Mouse (Mus musculus) hindbrain, embryonic 16.5 days (tissue): ENCODE data around the gene Mgme1. TPM values are rescaled to one million over a fixed set of nuclear protein-coding genes. Genes with fewer than 3 reads are reported as not detected.

Experiments used
- ATAC-seq: fragments of 200-750 bp; cut with Nextera tagmentation; 2 replicates; pipeline ENCODE4 v1.8.0; 2017; ENCODE audit warnings: moderate TSS enrichment, moderate library complexity
- H3K27ac ChIP-seq: fragments of 300-500 bp; sonication (generic); 2 replicates; pipeline ENCODE4 v1.5.1; 2014; ENCODE audit warnings: low read depth, mild to moderate bottlenecking, control low read depth, low read length, moderate library complexity
- H3K27me3 ChIP-seq: fragments of 300-500 bp; sonication (generic); replicated peaks from 2 replicates; pipeline ENCODE4 v1.6.1; 2014; ENCODE audit warnings: low read length; ENCODE audit not compliant: control insufficient read depth, insufficient read depth
- H3K36me3 ChIP-seq: fragments of 300-500 bp; sonication (generic); 2 replicates; pipeline ENCODE4 v1.6.1; 2014; ENCODE audit warnings: mild to moderate bottlenecking, low read length, moderate library complexity, mixed read lengths; ENCODE audit not compliant: control insufficient read depth, insufficient read depth
- H3K4me1 ChIP-seq: fragments of 300-500 bp; sonication (generic); 2 replicates; pipeline ENCODE4 v1.6.1; 2014; ENCODE audit warnings: low read depth, low read length; ENCODE audit not compliant: control insufficient read depth, insufficient read depth
- H3K4me2 ChIP-seq: fragments of 300-500 bp; sonication (generic); 2 replicates; pipeline ENCODE4 v1.6.1; 2014; ENCODE audit warnings: mild to moderate bottlenecking, low read length, control low read depth, moderate library complexity
- H3K4me3 ChIP-seq: fragments of 300-500 bp; sonication (generic); 2 replicates; pipeline ENCODE4 v1.5.1; 2014; ENCODE audit warnings: mild to moderate bottlenecking, low read length, control low read depth, moderate library complexity
- H3K9ac ChIP-seq: fragments of 300-500 bp; sonication (generic); 2 replicates; pipeline ENCODE4 v1.6.1; 2014; ENCODE audit warnings: low read depth, mild to moderate bottlenecking, control low read depth, low read length, moderate library complexity
- H3K9me3 ChIP-seq: fragments of 300-500 bp; sonication (generic); 2 replicates; pipeline ENCODE4 v1.6.1; 2014; ENCODE audit warnings: mild to moderate bottlenecking, low read length, moderate library complexity; ENCODE audit not compliant: control insufficient read depth
- WGBS: fragments of 180-500 bp; shearing (Covaris S2); extraction: QIAGEN DNeasy Blood & Tissue Kit; methylation state at CpG from one replicate; pipeline ENCODE4 v1.1.7; 2014; 5-methylcytosine and 5-hydroxymethylcytosine counted together
- polyA plus RNA-seq: library from polyadenylated mRNA; unstranded; fragments of >200 nt; fragmentation: Nextera tagmentation; extraction: Ambion mirVana; gene quantifications from 2 replicates; pipeline ENCODE4 v1.2.1, GENCODE M21; 2015

Gene Mgme1
- polyA plus RNA-seq, 1 experiment from 2014 or later: 12.4 TPM

DNA sequence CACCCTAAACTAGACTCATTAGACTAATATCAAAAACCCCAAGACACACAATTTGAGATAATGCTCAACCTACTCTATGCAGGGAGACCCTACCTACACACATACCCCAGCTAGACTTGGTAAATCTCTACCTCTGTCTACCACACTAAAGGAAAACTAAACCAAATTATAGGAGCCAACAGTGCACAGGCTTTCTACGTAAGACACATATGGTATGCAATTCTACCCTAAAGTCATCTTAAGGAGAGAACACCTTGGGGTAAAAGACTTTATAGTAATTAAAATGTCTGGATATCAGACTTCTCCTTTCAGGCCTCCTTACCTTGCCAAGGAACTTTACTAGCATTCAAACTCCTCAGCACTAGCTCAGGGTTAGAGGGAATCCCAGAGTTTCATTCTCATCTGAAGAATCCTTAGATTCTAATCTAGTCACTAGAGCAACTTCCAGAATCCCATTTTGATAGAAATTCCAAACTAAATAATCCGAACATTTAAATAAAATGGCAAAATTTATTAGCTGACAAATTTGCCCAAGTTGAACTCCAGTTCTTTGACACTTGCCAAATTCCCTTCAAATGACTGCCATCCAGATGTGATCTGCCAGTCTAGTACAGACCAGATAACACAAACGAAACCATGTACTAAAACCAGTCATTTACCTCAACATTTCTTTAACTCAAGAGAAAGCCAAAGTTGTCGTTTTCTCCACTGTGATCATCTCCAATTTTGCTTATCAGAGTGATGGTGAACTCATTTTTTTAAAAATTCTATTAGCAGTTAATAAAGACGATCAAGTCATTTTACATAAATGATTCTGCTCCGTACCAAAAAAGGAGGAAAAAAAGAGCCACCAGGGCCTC lies 1.8 kb upstream of the Mgme1 start:
- Histone ChIP-seq H3K36me3 (no peaks in the 10 kb centered on the region), H3K27ac (no peak overlapping the region), H3K4me2 (peak overlapping the region; percentile 83), H3K4me3 (peak overlapping the region; percentile 68), H3K9ac (peak overlapping the region; percentile 44), H3K4me1 (peaks cover 19% of the 10 kb centered on the region), H3K9me3 (no peaks in the 10 kb centered on the region), H3K27me3 (no peaks in the 10 kb centered on the region)
- ATAC-seq: no peak
- WGBS: 11% methylated on average over 6 of the region's 6 CpGs

DNA sequence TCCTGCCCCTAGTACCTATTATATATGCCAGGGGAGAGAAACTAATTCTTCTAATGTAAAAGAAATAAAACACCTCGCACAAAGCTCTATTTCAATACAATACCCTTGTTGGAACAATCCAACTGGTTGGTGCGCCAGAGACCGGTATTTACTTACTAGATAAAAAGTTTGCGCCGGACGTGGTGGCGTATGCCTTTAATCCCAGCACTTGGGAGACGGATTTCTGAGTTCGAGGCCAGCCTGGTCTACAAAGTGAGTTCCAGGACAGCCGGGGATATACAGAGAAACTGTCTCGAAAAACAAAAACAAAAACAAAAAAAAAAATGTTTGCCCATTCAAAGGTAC lies 1.2 kb upstream of the Mgme1 start:
- H3K36me3 ChIP-seq: no peaks in the 10 kb centered on the region
- no peaks in the 10 kb centered on the region for H3K9me3 ChIP-seq
- peak overlapping the region; percentile 83 for H3K4me2 ChIP-seq
- H3K4me1 ChIP-seq: peaks cover 19% of the 10 kb centered on the region
- H3K4me3 ChIP-seq: peak overlapping the region; percentile 68
- 2% methylated on average over 11 of the region's 11 CpGs for WGBS
- H3K27me3 ChIP-seq: no peaks in the 10 kb centered on the region
- no peak overlapping the region for H3K27ac ChIP-seq
- ATAC-seq: no peak
- peak overlapping the region; percentile 44 for H3K9ac ChIP-seq

DNA sequence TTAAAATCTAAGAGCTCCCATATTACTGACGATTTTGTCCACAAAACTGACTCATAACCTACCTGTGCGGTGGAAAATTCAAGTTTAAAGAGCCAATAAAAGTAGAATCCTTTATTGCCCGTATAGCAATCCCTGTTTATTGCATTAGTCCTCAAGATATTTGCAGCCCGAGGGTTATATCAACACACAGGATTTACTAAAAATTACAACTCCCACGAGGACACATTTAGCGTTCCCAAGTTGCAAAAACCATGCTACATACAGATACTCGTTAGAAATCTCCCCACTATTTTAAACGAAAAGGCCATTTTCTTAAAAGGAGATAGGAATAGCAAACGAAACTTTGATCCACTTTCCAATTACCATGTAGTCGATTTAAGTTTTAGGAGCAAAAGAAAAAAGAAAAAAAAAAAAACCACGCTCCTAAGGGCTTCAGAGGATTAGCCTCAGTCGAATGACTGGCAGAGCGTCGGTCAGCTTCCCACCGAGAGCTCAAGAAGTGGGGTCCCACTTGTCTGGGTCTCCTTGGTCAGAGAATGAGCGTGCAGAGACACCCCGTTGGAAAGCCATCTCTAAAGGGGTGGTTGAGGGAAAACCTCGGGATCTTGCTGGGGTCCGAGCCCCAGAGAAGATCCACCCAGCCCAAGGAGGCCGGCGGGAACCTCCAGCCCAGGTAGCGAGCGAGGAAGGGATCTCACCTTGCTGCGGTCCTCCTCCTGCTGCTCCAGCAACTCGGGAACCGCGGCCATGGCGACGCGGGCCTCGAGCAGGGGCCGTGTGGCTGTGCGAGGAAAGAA lies 586 bp upstream of the Mgme1 start:
- Histone ChIP-seq H3K9me3 (no peaks in the 10 kb centered on the region), H3K4me2 (peak overlapping the region; percentile 83), H3K4me3 (peak overlapping the region; percentile 68), H3K9ac (peak overlapping the region; percentile 84), H3K36me3 (no peaks in the 10 kb centered on the region), H3K27me3 (no peaks in the 10 kb centered on the region), H3K27ac (peak overlapping the region; percentile 96), H3K4me1 (peaks cover 19% of the 10 kb centered on the region)
- no peak; the same call in 1 of the 2 replicates for ATAC-seq
- under 1% methylated on average over 30 of the region's 33 CpGs for WGBS

DNA sequence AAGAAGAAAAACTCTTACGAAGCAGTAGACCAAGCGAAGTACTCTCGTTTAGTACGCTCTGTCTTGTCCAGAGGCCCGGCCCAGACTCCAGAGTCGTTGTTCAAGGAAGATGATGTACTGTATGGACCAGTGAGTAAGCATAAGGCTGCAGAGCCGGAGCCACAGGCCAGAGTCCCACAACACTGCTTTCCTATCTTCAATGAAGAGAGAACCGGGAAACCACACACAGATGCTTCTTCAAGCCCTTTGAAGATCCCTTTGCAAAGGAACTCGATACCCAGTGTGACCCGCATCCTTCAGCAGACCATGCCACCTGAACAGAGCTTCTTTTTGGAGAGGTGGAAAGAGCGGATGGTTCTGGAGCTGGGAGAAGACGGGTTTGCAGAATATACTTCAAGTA lies 1.6 kb downstream of the Mgme1 start:
- H3K9ac ChIP-seq: no peak overlapping the region
- no peak overlapping the region for H3K4me2 ChIP-seq
- peaks cover 2% of the 10 kb centered on the region; the same call in 1 of the 2 replicates for H3K36me3 ChIP-seq
- no peak for ATAC-seq
- no peaks in the 10 kb centered on the region for H3K27me3 ChIP-seq
- H3K4me1 ChIP-seq: peaks cover 19% of the 10 kb centered on the region
- WGBS: 92% methylated on average over 12 of the region's 12 CpGs
- H3K9me3 ChIP-seq: no peaks in the 10 kb centered on the region
- H3K27ac ChIP-seq: no peak overlapping the region
- H3K4me3 ChIP-seq: no peak overlapping the region

DNA sequence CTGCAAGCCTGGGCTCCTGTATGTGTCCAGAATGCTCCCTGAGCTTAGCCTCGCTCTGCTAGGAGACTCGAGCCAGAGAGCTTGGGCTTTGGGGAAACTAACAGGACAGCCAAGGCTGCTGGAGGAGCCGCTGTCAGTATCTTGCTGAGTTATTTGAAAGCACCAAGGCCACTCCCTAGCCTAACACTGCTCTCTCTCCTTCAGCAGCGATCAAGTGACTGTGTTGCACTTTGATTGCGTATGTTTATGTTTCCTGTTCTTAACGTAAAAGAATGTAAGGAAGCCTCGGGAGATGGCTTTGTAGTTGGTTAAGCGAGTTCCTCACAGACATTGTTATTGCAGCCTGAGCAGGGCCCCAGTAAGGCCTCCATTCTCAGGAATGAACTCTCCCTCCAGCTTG lies 4.3 kb downstream of the Mgme1 start:
- no peak for ATAC-seq
- no peak overlapping the region; the same call in 1 of the 2 replicates for H3K9ac ChIP-seq
- H3K9me3 ChIP-seq: no peaks in the 10 kb centered on the region
- no peak overlapping the region for H3K4me3 ChIP-seq
- no peak overlapping the region for H3K4me2 ChIP-seq
- H3K36me3 ChIP-seq: peaks cover 8% of the 10 kb centered on the region; the same call in 1 of the 2 replicates
- WGBS: 74% methylated on average over 8 of the region's 8 CpGs
- H3K4me1 ChIP-seq: no peaks in the 10 kb centered on the region
- H3K27me3 ChIP-seq: no peaks in the 10 kb centered on the region
- H3K27ac ChIP-seq: no peak overlapping the region

DNA sequence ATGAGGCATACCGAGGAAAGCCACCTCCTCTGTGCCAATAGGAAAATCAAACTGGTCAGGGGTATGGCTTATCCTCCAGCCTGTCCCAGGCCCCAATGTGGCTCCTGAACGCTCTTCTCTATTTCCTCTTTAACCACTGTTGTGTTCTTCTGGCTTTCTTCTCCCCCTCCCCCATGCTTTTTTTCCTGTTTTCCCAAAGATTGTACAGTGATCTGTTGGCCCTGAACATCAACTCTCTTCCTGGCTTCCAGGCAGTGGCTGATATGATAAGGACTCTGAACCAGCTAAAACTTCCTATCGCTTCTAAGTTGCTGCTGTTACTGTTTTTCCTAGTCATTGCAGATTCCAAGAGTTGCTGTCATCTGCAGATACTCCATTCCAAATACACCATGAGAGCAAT lies 6.4 kb downstream of the Mgme1 start:
- no peak overlapping the region for H3K27ac ChIP-seq
- no peak for ATAC-seq
- H3K27me3 ChIP-seq: no peaks in the 10 kb centered on the region
- no peak overlapping the region for H3K9ac ChIP-seq
- H3K36me3 ChIP-seq: peaks cover 10% of the 10 kb centered on the region; the same call in 1 of the 2 replicates
- WGBS: 96% methylated on average over 3 of the region's 3 CpGs
- no peaks in the 10 kb centered on the region for H3K4me1 ChIP-seq
- no peak overlapping the region for H3K4me2 ChIP-seq
- H3K4me3 ChIP-seq: no peak overlapping the region
- no peaks in the 10 kb centered on the region for H3K9me3 ChIP-seq

DNA sequence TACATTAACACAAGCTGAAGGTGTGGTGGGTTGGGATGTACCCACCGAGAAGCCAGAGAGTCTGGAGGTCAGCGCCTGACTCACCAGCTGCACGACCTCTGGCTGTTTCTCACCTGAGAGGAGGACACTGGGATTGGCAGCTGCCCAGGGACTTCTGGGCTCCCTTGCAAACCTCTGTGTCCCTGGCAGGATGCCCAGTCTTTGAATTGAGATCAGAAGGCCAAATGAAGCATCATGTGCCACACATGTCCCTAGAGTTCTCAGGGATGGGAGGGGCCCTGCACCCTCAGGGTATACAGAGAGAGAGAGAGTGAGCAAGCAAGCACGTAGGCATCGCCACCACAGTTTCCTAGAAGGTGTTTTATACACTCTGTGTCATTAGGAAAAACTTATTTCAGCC lies 9.3 kb downstream of the Mgme1 start:
- 62% methylated on average over 5 of the region's 5 CpGs for WGBS
- Histone ChIP-seq H3K4me3 (no peak overlapping the region), H3K27me3 (no peaks in the 10 kb centered on the region), H3K4me1 (no peaks in the 10 kb centered on the region), H3K9ac (no peak overlapping the region), H3K27ac (no peak overlapping the region), H3K9me3 (no peaks in the 10 kb centered on the region), H3K36me3 (peaks cover 10% of the 10 kb centered on the region; the same call in 1 of the 2 replicates), H3K4me2 (no peak overlapping the region)
- no peak for ATAC-seq

DNA sequence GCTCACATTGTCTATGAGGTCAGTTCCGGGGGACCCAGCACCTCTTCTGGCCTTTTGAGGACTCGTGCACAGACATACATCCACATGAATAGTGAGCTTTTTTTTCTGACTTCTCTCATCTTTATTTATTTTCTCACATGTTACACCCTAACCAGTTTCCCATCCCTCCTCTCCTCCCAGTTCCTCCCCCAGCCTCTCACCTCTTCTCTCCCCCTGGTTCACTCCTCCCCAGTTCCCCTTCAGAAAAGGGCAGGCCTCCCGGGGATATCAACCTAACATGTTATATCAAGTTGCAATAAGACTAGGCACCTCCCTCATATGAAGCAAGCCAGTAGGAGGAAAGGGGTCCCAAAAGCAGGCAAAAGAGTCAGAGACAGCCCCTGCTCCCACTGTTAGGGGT lies 10.1 kb downstream of the Mgme1 start:
- no peak overlapping the region for H3K4me3 ChIP-seq
- 81% methylated on average over 3 of the region's 3 CpGs for WGBS
- no peak for ATAC-seq
- no peak overlapping the region for H3K4me2 ChIP-seq
- no peaks in the 10 kb centered on the region for H3K27me3 ChIP-seq
- peaks cover 9% of the 10 kb centered on the region; the same call in 1 of the 2 replicates for H3K36me3 ChIP-seq
- H3K4me1 ChIP-seq: no peaks in the 10 kb centered on the region
- H3K9ac ChIP-seq: no peak overlapping the region
- no peaks in the 10 kb centered on the region for H3K9me3 ChIP-seq
- no peak overlapping the region for H3K27ac ChIP-seq

DNA sequence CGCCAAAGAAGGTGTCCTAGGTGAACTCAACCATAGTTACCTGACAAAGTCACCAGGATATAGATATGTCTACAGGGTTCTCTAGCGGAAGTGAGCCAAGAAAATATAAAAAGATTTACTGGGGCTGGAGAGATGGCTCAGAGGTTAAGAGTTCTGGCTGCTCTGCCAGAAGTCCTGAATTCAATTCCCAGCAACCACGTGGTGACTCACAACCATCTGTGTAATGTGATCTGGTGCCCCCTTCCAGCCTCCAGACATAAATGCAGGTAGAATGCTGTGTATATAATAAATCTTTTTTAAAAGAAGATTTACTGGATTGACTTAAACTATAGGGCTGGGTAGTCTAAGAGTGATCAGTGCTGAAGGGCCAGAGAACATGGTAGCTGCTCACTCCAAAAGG lies 11.0 kb downstream of the Mgme1 start:
- Histone ChIP-seq H3K9me3 (no peaks in the 10 kb centered on the region), H3K9ac (no peak overlapping the region), H3K27ac (no peak overlapping the region), H3K4me1 (no peaks in the 10 kb centered on the region), H3K27me3 (no peaks in the 10 kb centered on the region), H3K4me3 (no peak overlapping the region), H3K4me2 (no peak overlapping the region), H3K36me3 (peaks cover 8% of the 10 kb centered on the region; the same call in 1 of the 2 replicates)
- WGBS: 68% methylated on average over 3 of the region's 3 CpGs
- no peak for ATAC-seq
